Mouse (Mus musculus) skeletal muscle tissue, postnatal 0 days (tissue): ENCODE results near the gene Csnka2ip. TPM values are rescaled to one million over a fixed set of nuclear protein-coding genes. Genes with fewer than 3 reads are reported as not detected.

Experiments used
- polyA plus RNA-seq: library from polyadenylated mRNA; unstranded; fragments of >200 nt; fragmentation: Nextera tagmentation; extraction: Ambion mirVana; gene quantifications from 2 replicates; pipeline ENCODE4 v1.2.1, GENCODE M21; 2015

The Csnka2ip gene
- not detected in 2 replicates for polyA plus RNA-seq

DNA sequence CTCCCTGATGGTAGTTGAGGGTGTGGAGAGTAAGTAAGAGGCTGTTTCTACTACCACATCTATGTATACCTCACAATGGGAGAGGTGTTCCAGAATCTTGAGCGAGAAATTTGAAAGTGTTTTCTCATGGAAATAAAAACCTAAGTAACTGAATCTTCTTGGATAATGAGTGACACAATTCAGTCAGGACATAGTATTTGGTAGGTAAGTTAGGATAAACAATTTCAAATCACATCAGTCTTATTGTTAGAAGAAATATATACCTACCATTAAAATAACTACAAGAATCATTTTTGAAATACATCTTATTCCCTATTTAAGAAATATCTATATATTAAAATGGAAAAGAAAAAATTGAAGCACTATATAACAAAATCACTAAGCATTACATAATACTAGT is at the start of gene Csnka2ip:
TSS of gene Csnka2ip (minus strand) at position 101 of the 400 bp plus-strand sequence.

Other genes starting within 250 kb of the Csnka2ip start
- 18.2 and 18.5 TPM in 2 replicates for gene 4930453N24Rik, start 168.8 kb upstream of the Csnka2ip start, polyA plus RNA-seq
- gene Zfp654, start 249.2 kb upstream of the Csnka2ip start, polyA plus RNA-seq = 2.5 and 2.6 TPM in 2 replicates
- gene Cggbp1, start 249.6 kb upstream of the Csnka2ip start, polyA plus RNA-seq = 28.7 and 30.5 TPM in 2 replicates